Mouse (Mus musculus) kidney, postnatal 14 days (tissue): ENCODE measurements at regions not wholly inside any gene's neighbourhood (a gene's known extent, or its start where the extent isn't known, plus 50 kb on each side); places are given as distances from the start of the nearest gene placed in this dataset.
"Not testable (repeated sequence)": the region's sequence is repeated elsewhere in the genome, so short reads cannot be mapped to it uniquely, and the experiment has no call there.

Experiments used
- DNase-seq: peaks from one replicate; pipeline ENCODE4 v3.0.0; 2022; ENCODE audit warnings: mixed read lengths

- DNase-seq: no peak
Measured at GRCm38 (mm10) chr6:25101761-25102160, 145.7 kb upstream of the Tmem229a start.

- no peak for DNase-seq
Measured at GRCm38 (mm10) chr6:25087167-25087566, 131.1 kb upstream of the Tmem229a start.

- no peak for DNase-seq
Measured at GRCm38 (mm10) chr6:25085871-25086270, 129.8 kb upstream of the Tmem229a start.

- not testable (repeated sequence) for DNase-seq
Measured at GRCm38 (mm10) chr6:25085296-25085695, 129.2 kb upstream of the Tmem229a start.

- DNase-seq: no peak
Measured at GRCm38 (mm10) chr6:25065913-25066312, 109.8 kb upstream of the Tmem229a start.

GRCm38 (mm10) chr6:25032878-25033509 lies 76.9 kb upstream of the Tmem229a start:
- DNase-seq: no peak

- DNase-seq: no peak
Measured at GRCm38 (mm10) chr6:25026953-25027352, 70.9 kb upstream of the Tmem229a start.

- DNase-seq: peak; percentile 18
Measured at GRCm38 (mm10) chr6:25020005-25020772, 64.1 kb upstream of the Tmem229a start.

GRCm38 (mm10) chr6:25013288-25013606 lies 57.1 kb upstream of the Tmem229a start:
- DNase-seq: no peak

- DNase-seq: no peak
Measured at GRCm38 (mm10) chr6:25012376-25013287, 56.5 kb upstream of the Tmem229a start.

GRCm38 (mm10) chr6:25008856-25009255 lies 52.8 kb upstream of the Tmem229a start:
- DNase-seq: not testable (repeated sequence)
